Mouse (Mus musculus) MEL (cell line): ENCODE measurements at regions not wholly inside any gene's neighbourhood (a gene's known extent, or its start where the extent isn't known, plus 50 kb on each side); places are given as distances from the start of the nearest gene placed in this dataset.

Experiments
- DNase-seq: peaks from one replicate; pipeline ENCODE4 v3.0.0; 2011; ENCODE audit warnings: low read depth, low spot score
- H3K27ac ChIP-seq: 2 replicates; pipeline ENCODE4 v1.5.1; 2012; ENCODE audit warnings: low read depth, mild to moderate bottlenecking, control low read depth, low read length, moderate library complexity; ENCODE audit not compliant: control insufficient read depth
- H3K27me3 ChIP-seq, 2 experiments: fragments of 150-350 bp in 1 of 2; sonication (generic) in 1 of 2; 2 replicates each; pipeline ENCODE4 v1.6.1; 2012; ENCODE audit warnings: low read length in 2 of 2, mild to moderate bottlenecking in 2 of 2, improper control_type of control experiment in 1 of 2, moderate library complexity in 1 of 2; ENCODE audit not compliant: insufficient read depth in 2 of 2, control insufficient read depth in 1 of 2
- H3K36me3 ChIP-seq, 2 experiments: 2 replicates each; pipeline ENCODE4 v1.6.1; 2012 to 2014; ENCODE audit warnings: low read length in 2 of 2, improper control_type of control experiment in 1 of 2, inconsistent platforms in 1 of 2, mild to moderate bottlenecking in 1 of 2; ENCODE audit not compliant: insufficient read depth in 2 of 2, control insufficient read depth in 1 of 2
- H3K4me1 ChIP-seq, 2 experiments: fragments of 150-350 bp in 1 of 2; sonication (generic) in 1 of 2; 2 replicates each; pipeline ENCODE4 v1.6.1; 2012; ENCODE audit warnings: low read length in 2 of 2, improper control_type of control experiment in 1 of 2, mild to moderate bottlenecking in 1 of 2; ENCODE audit not compliant: insufficient read depth in 2 of 2, control insufficient read depth in 1 of 2
- H3K4me3 ChIP-seq, 2 experiments: fragments of 150-350 bp in 1 of 2; sonication (generic) in 1 of 2; 2 replicates each; pipeline ENCODE4 v1.5.1; 2012; ENCODE audit warnings: low read depth in 2 of 2, low read length in 2 of 2, mild to moderate bottlenecking in 2 of 2, moderate library complexity in 2 of 2, control low read depth in 1 of 2, improper control_type of control experiment in 1 of 2; ENCODE audit not compliant: control insufficient read depth in 1 of 2, insufficient read depth in 1 of 2
- H3K79me2 ChIP-seq: 2 replicates; pipeline ENCODE4 v1.6.1; 2012; ENCODE audit warnings: mild to moderate bottlenecking, low read length, moderate library complexity; ENCODE audit not compliant: control insufficient read depth, poor library complexity, insufficient read depth
- H3K9ac ChIP-seq: 2 replicates; pipeline ENCODE4 v1.6.1; 2012; ENCODE audit warnings: low read depth, mild to moderate bottlenecking, control low read depth, low read length, moderate library complexity; ENCODE audit not compliant: control insufficient read depth, poor library complexity, severe bottlenecking
- H3K9me3 ChIP-seq: fragments of 150-350 bp; sonication (generic); replicated peaks from 2 replicates; pipeline ENCODE4 v1.6.1; 2012; ENCODE audit warnings: mild to moderate bottlenecking, low read length, improper control_type of control experiment, moderate library complexity; ENCODE audit not compliant: insufficient read depth
- CHD1 ChIP-seq: IDR thresholded peaks from 2 replicates; pipeline ENCODE4 v1.6.1; 2012; ENCODE audit warnings: low read depth, mild to moderate bottlenecking, inconsistent platforms, low read length, improper control_type of control experiment
- E2F4 ChIP-seq: IDR thresholded peaks from 2 replicates; pipeline ENCODE4 v1.6.1; 2011; ENCODE audit warnings: low read depth, low read length, improper control_type of control experiment, borderline replicate concordance
- ELF1 ChIP-seq: IDR thresholded peaks from 2 replicates; pipeline ENCODE4 v1.6.1; 2014; ENCODE audit warnings: low read depth, mild to moderate bottlenecking, inconsistent platforms, low read length, improper control_type of control experiment, moderate library complexity
- EP300 ChIP-seq, 2 experiments: IDR thresholded peaks; 2 replicates each; pipeline ENCODE4 v1.6.1; 2011; ENCODE audit warnings: improper control_type of control experiment in 2 of 2, low read length in 2 of 2, low read depth in 1 of 2, mild to moderate bottlenecking in 1 of 2
- GABPA ChIP-seq: IDR thresholded peaks from 2 replicates; pipeline ENCODE4 v1.6.1; 2012; ENCODE audit warnings: low read depth, mild to moderate bottlenecking, inconsistent platforms, low read length, improper control_type of control experiment, moderate library complexity
- GATA1 ChIP-seq: IDR thresholded peaks from 2 replicates; pipeline ENCODE4 v1.6.1; 2011; ENCODE audit warnings: low read depth, low read length, improper control_type of control experiment
- JUND ChIP-seq: IDR thresholded peaks from 2 replicates; pipeline ENCODE4 v1.6.1; 2011; ENCODE audit warnings: low read depth, mild to moderate bottlenecking, improper control_type of control experiment, low read length
- KAT2A ChIP-seq: conservative IDR thresholded peaks from 2 replicates; pipeline ENCODE4 v1.6.1; 2012; ENCODE audit warnings: low read depth, low read length, improper control_type of control experiment, inconsistent platforms
- MAFK ChIP-seq: IDR thresholded peaks from 2 replicates; pipeline ENCODE4 v1.6.1; 2011; ENCODE audit warnings: low read depth, mild to moderate bottlenecking, low read length, improper control_type of control experiment, borderline replicate concordance
- MAX ChIP-seq: IDR thresholded peaks from 2 replicates; pipeline ENCODE4 v1.6.1; 2011; ENCODE audit warnings: low read length, improper control_type of control experiment
- MEF2A ChIP-seq: IDR thresholded peaks from 2 replicates; pipeline ENCODE4 v1.6.1; 2014; ENCODE audit warnings: low read depth, mild to moderate bottlenecking, inconsistent platforms, low read length, improper control_type of control experiment; ENCODE audit not compliant: poor library complexity, insufficient replicate concordance, severe bottlenecking; ENCODE audit errors: extremely low read depth
- MYB ChIP-seq: IDR thresholded peaks from 2 replicates; pipeline ENCODE4 v1.6.1; 2011; ENCODE audit warnings: mild to moderate bottlenecking, low read depth, low read length, improper control_type of control experiment
- POLR2A ChIP-seq, 2 experiments: IDR thresholded peaks; 2 replicates each; pipeline ENCODE4 v1.6.1; 2011 to 2012; ENCODE audit warnings: low read length in 2 of 2, mild to moderate bottlenecking in 2 of 2, control low read depth in 1 of 2, improper control_type of control experiment in 1 of 2, low read depth in 1 of 2, moderate library complexity in 1 of 2; ENCODE audit not compliant: control insufficient read depth in 1 of 2, insufficient read depth in 1 of 2, poor library complexity in 1 of 2
- POLR2AphosphoS2 ChIP-seq: IDR thresholded peaks from 2 replicates; pipeline ENCODE4 v1.6.1; 2011; ENCODE audit warnings: low read length, improper control_type of control experiment
- SMC3 ChIP-seq: IDR thresholded peaks from 2 replicates; pipeline ENCODE4 v1.6.1; 2011; ENCODE audit warnings: low read depth, low read length, improper control_type of control experiment
- TAL1 ChIP-seq: IDR thresholded peaks from 2 replicates; pipeline ENCODE4 v1.6.1; 2012; ENCODE audit warnings: mild to moderate bottlenecking, inconsistent platforms, low read length, moderate library complexity, mixed read lengths
- UBTF ChIP-seq: IDR thresholded peaks from 2 replicates; pipeline ENCODE4 v1.6.1; 2012; ENCODE audit warnings: low read depth, mild to moderate bottlenecking, inconsistent platforms, low read length, improper control_type of control experiment, moderate library complexity, borderline replicate concordance; ENCODE audit not compliant: insufficient read depth
- USF1 ChIP-seq: IDR thresholded peaks from 2 replicates; pipeline ENCODE4 v1.6.1; 2014; ENCODE audit warnings: low read depth, mild to moderate bottlenecking, inconsistent platforms, low read length, improper control_type of control experiment, moderate library complexity
- USF2 ChIP-seq, 2 experiments: IDR thresholded peaks; 2 replicates each; pipeline ENCODE4 v1.6.1; 2011 to 2012; ENCODE audit warnings: improper control_type of control experiment in 2 of 2, low read length in 2 of 2, borderline replicate concordance in 1 of 2, inconsistent platforms in 1 of 2, low read depth in 1 of 2, mild to moderate bottlenecking in 1 of 2; ENCODE audit not compliant: insufficient read depth in 1 of 2
- ZKSCAN1 ChIP-seq: IDR thresholded peaks from 2 replicates; pipeline ENCODE4 v1.6.1; 2012; ENCODE audit warnings: low read depth, mild to moderate bottlenecking, inconsistent platforms, low read length, improper control_type of control experiment, moderate library complexity
- ZNF384 ChIP-seq: IDR thresholded peaks from 2 replicates; pipeline ENCODE4 v1.6.1; 2012; ENCODE audit warnings: low read depth, mild to moderate bottlenecking, inconsistent platforms, low read length, improper control_type of control experiment

GRCm38 (mm10) chr9:92015923-92016322, 176.8 kb upstream of the Plscr5 start:
- Histone ChIP-seq H3K79me2 (no peaks in the 10 kb centered on the region), H3K27me3 (no peaks in the 10 kb centered on the region), H3K9me3 (no peaks in the 10 kb centered on the region), H3K9ac (no peak overlapping the region), H3K36me3 (no peaks in the 10 kb centered on the region), H3K4me3 (no peak overlapping the region), H3K27ac (no peak overlapping the region), H3K4me1 (no peaks in the 10 kb centered on the region)
- TF ChIP-seq GATA1 (no peak), CHD1 (no peak), MAFK (no peak), MEF2A (no peak), USF1 (no peak), ZKSCAN1 (no peak), KAT2A (no peak), MAX (no peak)
- DNase-seq = no peak

- H3K79me2 ChIP-seq = no peaks in the 10 kb centered on the region
- H3K9ac ChIP-seq = no peak overlapping the region
- H3K9me3 ChIP-seq = no peaks in the 10 kb centered on the region
- DNase-seq = no peak
- H3K4me3 ChIP-seq = no peak overlapping the region
- H3K27ac ChIP-seq = no peak overlapping the region
- no peaks in the 10 kb centered on the region for H3K4me1 ChIP-seq
- TF ChIP-seq MEF2A (no peak), JUND (no peak), GABPA (no peak), UBTF (no peak), POLR2A (IDR thresholded peaks at IDR 0.05; ENCODE audit: control insufficient read depth in 1 of 2, insufficient read depth in 1 of 2, low read depth in 1 of 2, low read length in 2 of 2, poor library complexity in 1 of 2) (no peak), ELF1 (no peak), MAX (no peak), TAL1 (no peak), MYB (no peak), E2F4 (no peak), ZNF384 (no peak), SMC3 (no peak), ZKSCAN1 (no peak), KAT2A (no peak), CHD1 (no peak), POLR2AphosphoS2 (no peak), USF2 (IDR thresholded peaks at IDR 0.05; ENCODE audit: borderline replicate concordance in 1 of 2, insufficient read depth in 1 of 2, low read depth in 1 of 2, low read length in 2 of 2) (no peak), EP300 (IDR thresholded peaks at IDR 0.05; ENCODE audit: low read depth in 1 of 2, low read length in 2 of 2) (no peak), USF1 (no peak)
- H3K27me3 ChIP-seq = no peaks in the 10 kb centered on the region
- H3K36me3 ChIP-seq = no peaks in the 10 kb centered on the region
These were observed 204.5 kb upstream of the Plscr5 start for GRCm38 (mm10) chr9:91988240-91988639.
